ENCODE assay signal across 10 mouse cellular contexts in the genomic region with DNA sequence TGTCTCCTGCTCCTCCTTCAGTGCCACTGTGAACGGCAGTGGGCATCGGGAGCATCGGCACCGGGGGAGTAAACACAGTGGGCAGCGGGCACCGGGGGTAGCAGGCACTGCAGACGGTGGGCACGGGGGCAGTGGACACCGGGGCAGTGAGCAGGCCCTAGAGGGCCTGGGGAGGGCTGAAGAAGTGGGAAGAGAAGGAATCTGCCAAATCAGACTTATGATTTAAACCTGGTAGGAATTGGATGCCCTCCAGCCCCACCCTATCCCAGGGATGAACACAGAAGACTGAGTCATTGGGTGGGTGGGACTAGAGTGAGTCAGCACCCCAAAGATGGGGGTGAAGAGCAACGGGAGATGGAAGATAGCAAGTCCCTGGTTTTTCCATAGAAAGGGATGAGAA. TPM values are rescaled to one million over a fixed set of nuclear protein-coding genes. Genes with fewer than 3 reads are reported as not detected.
A peak's percentile ranks its signal among the peaks of the same experiment; 100 is the strongest.
DNase-seq lines count a peak whose midpoint lies in the region; ATAC-seq lines count a peak whose summit lies in the region.
"Had no signal": no experiment of that assay in that cellular context is flagged by ENCODE, and none has a peak within 500 bp of the region (broad histone marks: within the 10 kb centered on the region; RNA-seq: fewer than 3 reads in every experiment).

No protein-coding gene starts in this region.

- intact Hi-C loops in gastrocnemius, postnatal 14 days (cut with DNase I; ENCODE audit: low total_unique reads): no loop called here

- no peak overlapping the region for H3K27ac ChIP-seq in neural tube, embryonic 15.5 days (replicated peaks)

- no peak overlapping the region for H3K4me3 ChIP-seq in neural tube, embryonic 15.5 days (replicated peaks)

- H3K36me3 ChIP-seq in neural tube, embryonic 15.5 days: no peaks in the 10 kb centered on the region

- no peak overlapping the region for H3K4me2 ChIP-seq in neural tube, embryonic 15.5 days

- ATAC-seq in frontal cortex, adult (ENCODE audit: low TSS enrichment): peak; percentile 51
- no peak for ATAC-seq in neural tube, embryonic 15.5 days (ENCODE audit: low FRiP score)

- peaks cover 9% of the 10 kb centered on the region; the same call in 1 of the 2 replicates for H3K4me1 ChIP-seq in neural tube, embryonic 15.5 days

- DNase-seq in frontal cortex, postnatal 10 days (ENCODE audit: low spot score in 2 of 2): no peak
- peak; percentile 87 for DNase-seq in right cerebral cortex, adult 18-20 months
- DNase-seq in right cerebral cortex, postnatal 10 days (ENCODE audit: low spot score in 2 of 2): no peak
- peak; percentile 65 for DNase-seq in gastrocnemius, postnatal 14 days
- peak; percentile 69 for DNase-seq in skeletal muscle tissue, adult 2 months (ENCODE audit: low read depth, low spot score)
- DNase-seq in cerebellum, postnatal 14 days: no peak

- peaks cover 45% of the 10 kb centered on the region for H3K27me3 ChIP-seq in neural tube, embryonic 15.5 days (replicated peaks)

- no peaks in the 10 kb centered on the region for H3K9me3 ChIP-seq in neural tube, embryonic 15.5 days (replicated peaks)

- H3K9ac ChIP-seq in neural tube, embryonic 15.5 days (replicated peaks): no peak overlapping the region

- WGBS in neural tube, embryonic 15.5 days: 90% methylated on average over 10 of the region's 10 CpGs

RNA-seq across cellular contexts. Expression of gene Igfbp6, which starts 1.2 kb away (rescaled TPM):
- 10 to 100 TPM; 65.6 to 80.6 TPM for total RNA-seq in gastrocnemius, postnatal 14 days (2021)
- polyA plus RNA-seq in neural tube, embryonic 15.5 days (2015; fragmentation: Nextera tagmentation; extraction: Ambion mirVana): 3.2 and 3.5 TPM in 2 replicates
- polyA plus RNA-seq: embryonic facial prominence, embryonic 11.5 days had no signal

RNA-seq across cellular contexts. Expression of gene Soat2, which starts 5.0 kb away (rescaled TPM):
- under 1 TPM in 1 of 2 experiments, not detected in 1; 0.13 TPM for total RNA-seq in gastrocnemius, postnatal 14 days (2021)
- polyA plus RNA-seq in neural tube, embryonic 15.5 days (2015; fragmentation: Nextera tagmentation; extraction: Ambion mirVana): 0.06 and 0.68 TPM in 2 replicates
- total RNA-seq: layer of hippocampus, postnatal 25 days had no signal
- polyA plus RNA-seq: embryonic facial prominence, embryonic 11.5 days had no signal

RNA-seq across cellular contexts. Expression of gene Spryd3, which starts 9.3 kb away (rescaled TPM):
- 10 to 100 TPM; 10.0 to 12.0 TPM for total RNA-seq in gastrocnemius, postnatal 14 days (2021)
- 83.6 and 96.0 TPM in 2 replicates for polyA plus RNA-seq in neural tube, embryonic 15.5 days (2015; fragmentation: Nextera tagmentation; extraction: Ambion mirVana)

RNA-seq across cellular contexts. Expression of gene Tns2, which starts 45.1 kb away (rescaled TPM):
- 10 to 100 TPM; 29.8 to 45.6 TPM for total RNA-seq in gastrocnemius, postnatal 14 days (2021)
- 9.8 and 13.7 TPM in 2 replicates for polyA plus RNA-seq in neural tube, embryonic 15.5 days (2015; fragmentation: Nextera tagmentation; extraction: Ambion mirVana)

RNA-seq across cellular contexts. Expression of gene Zfp740, which starts 57.7 kb away (rescaled TPM):
- total RNA-seq in gastrocnemius, postnatal 14 days (2021): 10 to 100 TPM; 27.6 to 30.5 TPM
- polyA plus RNA-seq in neural tube, embryonic 15.5 days (2015; fragmentation: Nextera tagmentation; extraction: Ambion mirVana): 45.1 and 48.7 TPM in 2 replicates

Comparison
In these comparisons a context has a peak if more than half of its experiments do, and no peak if none do; other contexts are left out.
1. DNase-seq: peak in right cerebral cortex, adult 18-20 months (single experiment), gastrocnemius, postnatal 14 days (single experiment) and skeletal muscle tissue, adult 2 months (single experiment); none in frontal cortex, postnatal 10 days (0 of 2), right cerebral cortex, postnatal 10 days (0 of 2) and cerebellum, postnatal 14 days (0 of 2).